Mouse (Mus musculus) large intestine, adult 2 months (tissue): ENCODE measurements around the gene Cmya5. TPM values are rescaled to one million over a fixed set of nuclear protein-coding genes. Genes with fewer than 3 reads are reported as not detected.

ENCODE experiments used
- DNase-seq: peaks from one replicate; pipeline ENCODE4 v3.0.0-alpha.2; 2012; ENCODE audit warnings: low read depth, low spot score
- WGBS: fragments of 180-500 bp; shearing (Covaris S2); methylation state at CpG from one replicate; pipeline ENCODE4 v1.1.7; 2018; 5-methylcytosine and 5-hydroxymethylcytosine counted together
- polyA plus RNA-seq: library from polyadenylated mRNA; depleted of rRNA; stranded (reverse); fragments of >200 nt; gene quantifications from 2 replicates; pipeline ENCODE4 v1.2.3, GENCODE M21; 2012

Cmya5 gene
- polyA plus RNA-seq, 1 experiment, result 0.06 TPM

DNA sequence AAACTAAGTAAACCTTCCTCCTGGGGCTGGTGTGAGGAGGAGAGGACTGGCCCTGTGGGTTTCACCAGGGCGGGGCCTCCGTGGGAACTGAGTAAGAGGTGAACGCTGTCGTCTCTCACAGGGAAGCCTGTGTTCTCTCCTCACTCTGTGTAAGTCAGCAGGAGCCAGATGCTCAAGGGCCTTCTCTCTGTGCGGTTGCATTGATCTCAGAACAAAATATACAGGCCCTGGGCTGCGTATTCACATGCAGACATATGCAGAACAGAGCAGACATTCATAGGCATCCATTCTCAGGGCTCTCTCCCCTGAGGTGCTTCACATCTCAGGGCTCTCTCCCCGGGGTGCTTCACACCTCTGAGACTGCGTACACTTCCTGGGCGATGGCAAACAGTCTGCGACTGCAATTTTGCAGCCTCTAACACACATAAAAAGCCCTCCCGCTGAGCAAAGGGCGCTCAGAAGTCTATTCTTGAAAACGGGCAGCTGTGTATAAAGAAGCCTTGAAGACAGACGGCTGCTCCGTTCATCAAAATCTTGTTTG lies 71.6 kb downstream of the Cmya5 start:
- DNase-seq, result no peak
- whole genome bisulfite sequencing, result 24% methylated on average over 15 of the region's 15 CpGs

DNA sequence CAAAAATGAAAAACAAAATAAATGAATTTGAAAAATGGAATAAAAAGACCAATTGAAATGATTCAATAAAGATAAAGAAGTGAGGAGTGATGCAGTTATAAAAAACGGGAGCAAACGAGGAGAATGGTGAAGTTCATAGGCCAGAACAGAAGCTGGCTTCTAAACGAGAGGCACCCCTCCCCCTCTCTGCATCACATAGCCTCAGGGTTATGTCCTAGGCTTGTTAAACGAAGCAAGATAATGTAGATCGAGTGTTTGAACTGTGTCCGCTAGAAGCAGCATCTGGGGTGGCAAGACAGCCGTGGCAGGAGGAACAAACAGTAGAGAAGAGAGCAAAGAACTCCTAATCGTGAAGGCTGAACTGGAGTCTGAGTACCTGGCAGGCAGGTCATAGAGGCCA lies 74.1 kb downstream of the Cmya5 start:
- WGBS, result 41% methylated on average over 8 of the region's 8 CpGs
- no peak for DNase-seq

DNA sequence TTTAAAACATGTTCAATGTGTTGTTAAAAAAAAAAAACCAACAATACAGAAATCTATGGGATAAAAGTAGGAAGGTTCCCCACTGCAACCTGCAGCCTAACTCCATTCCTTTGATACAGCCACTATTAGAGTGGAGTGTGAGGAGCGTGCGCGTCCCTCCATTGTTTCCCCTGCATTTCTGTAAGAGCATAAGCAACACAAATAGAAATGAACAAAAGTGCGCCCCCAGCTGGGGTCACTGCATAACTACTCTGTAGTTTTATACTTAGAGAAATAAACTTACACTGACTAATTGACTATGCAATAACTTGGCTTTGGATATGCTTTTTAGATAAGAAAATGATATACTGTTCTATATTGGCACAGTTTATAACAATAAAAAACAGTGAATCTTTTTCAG lies 75.0 kb downstream of the Cmya5 start:
- DNase-seq, result no peak
- 74% methylated on average over 4 of the region's 4 CpGs for WGBS

DNA sequence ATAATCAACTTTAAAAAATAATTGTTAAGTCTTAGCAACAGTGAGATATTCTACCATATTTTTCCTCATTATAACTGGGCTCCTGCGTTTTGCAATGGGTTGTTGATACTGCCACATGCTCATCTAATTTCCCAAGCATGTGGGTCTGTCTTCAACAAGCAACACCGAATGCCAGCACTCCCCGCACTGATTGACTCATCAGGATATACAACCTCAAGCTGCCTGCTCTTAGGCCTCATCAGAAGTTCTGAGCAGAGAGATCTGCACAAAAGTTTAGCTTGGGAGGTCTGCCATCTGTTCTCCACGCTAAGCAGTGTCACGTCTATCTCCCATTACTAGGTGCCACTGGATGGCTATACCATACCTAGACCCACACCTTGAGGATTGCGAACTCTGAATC lies 76.2 kb downstream of the Cmya5 start:
- no peak for DNase-seq
- 93% methylated on average over 6 of the region's 6 CpGs for WGBS

GRCm38 (mm10) chr13:93062860-93063636 lies 81.5 kb downstream of the Cmya5 start:
- WGBS, result 43% methylated on average over 13 of the region's 13 CpGs
- peak; percentile 1 for DNase-seq

GRCm38 (mm10) chr13:93061311-93061710 lies 83.2 kb downstream of the Cmya5 start:
- no peak for DNase-seq
- 85% methylated on average over 4 of the region's 4 CpGs for WGBS

GRCm38 (mm10) chr13:93060437-93060836 lies 84.1 kb downstream of the Cmya5 start:
- DNase-seq, result no peak
- 94% methylated on average over 3 of the region's 3 CpGs for WGBS

- DNase-seq, result no peak
- 70% methylated on average over 5 of the region's 5 CpGs for WGBS
These were observed 85.9 kb downstream of the Cmya5 start for GRCm38 (mm10) chr13:93058551-93059011.

GRCm38 (mm10) chr13:93057492-93058260 lies 86.8 kb downstream of the Cmya5 start:
- 82% methylated on average over 7 of the region's 7 CpGs for WGBS
- no peak for DNase-seq

DNA sequence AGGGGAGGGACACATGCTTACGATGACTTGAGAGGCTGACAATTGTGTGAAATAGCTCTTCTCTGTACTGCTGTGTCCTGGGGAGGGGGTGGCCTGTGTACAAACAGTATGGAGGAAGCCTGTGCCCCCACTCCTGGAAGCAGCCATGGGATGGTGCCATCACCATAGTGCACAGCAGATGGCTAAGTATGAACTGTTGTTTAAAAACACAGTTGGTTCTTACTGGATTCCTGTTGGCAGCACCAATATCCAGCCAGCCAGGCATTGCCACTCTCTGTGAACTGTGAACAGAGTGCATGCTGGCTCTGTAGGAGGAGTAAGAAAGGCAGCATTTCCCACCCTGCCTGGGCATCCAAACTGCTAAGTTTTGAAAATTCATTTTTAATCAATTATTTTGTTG lies 88.4 kb downstream of the Cmya5 start:
- 74% methylated on average over 1 of the region's 1 CpGs for WGBS

GRCm38 (mm10) chr13:93051483-93051882 lies 93.0 kb downstream of the Cmya5 start:
- WGBS, result 67% methylated on average over 5 of the region's 5 CpGs
- DNase-seq, result no peak

More for the DNA sequence above, 88.4 kb downstream of the Cmya5 start:
- no peak for DNase-seq

DNA sequence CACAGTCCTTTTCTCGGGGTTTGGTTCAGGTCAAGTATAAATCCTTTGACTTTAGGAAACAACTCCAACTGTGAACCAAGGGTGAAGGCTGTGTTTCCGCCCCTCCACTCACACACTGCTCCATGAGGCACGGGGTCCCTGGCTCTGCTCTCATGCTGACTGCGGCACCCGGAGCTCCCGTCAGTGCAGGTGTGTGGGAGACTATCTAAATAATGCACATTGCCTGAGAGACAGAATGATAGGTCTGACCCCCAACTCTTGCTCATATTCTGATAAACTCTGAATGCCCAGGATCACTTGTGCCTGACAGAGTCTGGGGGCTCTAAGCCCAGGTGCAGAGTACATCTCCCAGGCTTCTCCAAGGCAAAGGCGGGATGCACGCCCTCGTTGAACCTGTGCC lies 103.5 kb downstream of the Cmya5 start:
- no peak for DNase-seq
- WGBS, result 69% methylated on average over 9 of the region's 9 CpGs

- 71% methylated on average over 4 of the region's 4 CpGs for WGBS
- no peak for DNase-seq
These were observed 108.3 kb downstream of the Cmya5 start for GRCm38 (mm10) chr13:93036218-93036617.

GRCm38 (mm10) chr13:93029337-93029736 lies 115.2 kb downstream of the Cmya5 start:
- no peak for DNase-seq
- 89% methylated on average over 4 of the region's 4 CpGs for WGBS

GRCm38 (mm10) chr13:93024837-93025236 lies 119.7 kb downstream of the Cmya5 start:
- DNase-seq, result no peak
- WGBS, result 61% methylated on average over 2 of the region's 2 CpGs

- no peak for DNase-seq
- 3% methylated on average over 1 of the region's 1 CpGs for WGBS
These were observed 122.4 kb downstream of the Cmya5 start for GRCm38 (mm10) chr13:93022158-93022557.

GRCm38 (mm10) chr13:93012952-93013351 lies 131.6 kb downstream of the Cmya5 start:
- 61% methylated on average over 8 of the region's 8 CpGs for WGBS

DNA sequence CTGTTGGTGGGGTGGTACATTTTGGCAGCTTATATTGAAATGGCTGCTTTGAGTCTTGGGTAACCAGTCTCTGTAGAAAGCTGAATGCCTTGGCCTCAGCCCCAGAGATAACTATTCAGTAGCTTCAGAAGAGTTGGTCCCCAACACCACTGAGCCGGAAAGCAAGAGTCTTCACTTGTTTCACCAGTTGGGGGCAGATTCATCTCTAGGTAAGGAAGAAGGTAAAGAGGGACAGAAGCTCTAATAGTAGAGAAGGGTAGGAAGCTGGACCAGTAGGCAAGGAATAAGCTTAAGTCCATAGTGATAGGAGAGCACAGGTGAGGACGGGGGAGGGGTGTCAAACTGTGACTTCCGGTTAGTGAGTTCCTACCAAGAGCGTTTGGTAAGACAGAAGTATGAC lies 133.2 kb downstream of the Cmya5 start:
- DNase-seq, result no peak

More at GRCm38 (mm10) chr13:93012952-93013351, 131.6 kb downstream of the Cmya5 start:
- no peak for DNase-seq

DNA sequence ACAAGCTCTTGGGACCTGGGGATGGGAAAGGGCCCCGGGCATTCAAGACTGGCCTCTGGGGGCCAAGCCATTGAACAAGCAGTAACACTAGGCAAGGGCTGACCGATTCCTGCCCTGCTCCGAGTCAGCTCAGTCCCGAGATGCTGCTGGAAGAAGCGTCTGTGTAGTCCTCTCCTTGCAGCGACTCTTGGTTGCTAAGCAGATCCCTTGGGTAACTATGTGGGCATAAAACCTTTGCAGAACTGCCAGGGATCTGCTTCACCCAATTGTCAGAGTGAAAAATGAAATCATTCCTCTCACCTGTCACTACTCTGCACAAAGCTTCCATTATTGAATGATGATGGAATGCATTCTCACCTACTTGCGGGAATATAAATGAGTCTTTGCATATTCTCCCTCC lies 134.0 kb downstream of the Cmya5 start:
- WGBS, result 84% methylated on average over 7 of the region's 7 CpGs
- no peak for DNase-seq

More for the DNA sequence above, 133.2 kb downstream of the Cmya5 start:
- 86% methylated on average over 4 of the region's 4 CpGs for WGBS

GRCm38 (mm10) chr13:93007078-93007477 lies 137.4 kb downstream of the Cmya5 start:
- 76% methylated on average over 4 of the region's 4 CpGs for WGBS
- DNase-seq, result no peak
